Mouse (Mus musculus) urinary bladder, postnatal 4 days (tissue): ENCODE measurements at regions not wholly inside any gene's neighbourhood (a gene's known extent, or its start where the extent isn't known, plus 50 kb on each side); places are given as distances from the start of the nearest gene placed in this dataset.

Experiments used
- DNase-seq, 2 experiments: peaks; one replicate each; pipeline ENCODE4 v3.0.0; 2021 to 2022; ENCODE audit warnings: low spot score in 2 of 2

DNA sequence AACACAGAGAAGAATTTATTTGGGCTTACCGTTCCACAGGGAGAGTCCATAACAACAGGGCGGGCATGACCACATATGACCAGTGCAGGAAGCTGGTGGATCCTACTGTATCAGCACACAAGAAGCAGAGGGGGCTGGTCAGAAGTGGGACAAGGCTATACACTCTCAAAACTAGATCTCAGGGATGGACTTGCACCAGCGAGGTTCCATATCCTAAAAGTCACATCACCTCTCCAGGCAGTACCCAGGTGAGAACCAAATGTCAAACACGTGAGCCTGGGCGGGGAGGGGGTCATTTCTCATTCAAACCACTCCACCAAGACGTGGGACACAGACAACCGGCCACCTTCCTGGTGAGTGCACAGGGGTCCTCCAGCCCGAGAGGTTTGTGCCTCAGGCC, 167.9 kb downstream of the Basp1 start:
- DNase-seq, result no peak

DNA sequence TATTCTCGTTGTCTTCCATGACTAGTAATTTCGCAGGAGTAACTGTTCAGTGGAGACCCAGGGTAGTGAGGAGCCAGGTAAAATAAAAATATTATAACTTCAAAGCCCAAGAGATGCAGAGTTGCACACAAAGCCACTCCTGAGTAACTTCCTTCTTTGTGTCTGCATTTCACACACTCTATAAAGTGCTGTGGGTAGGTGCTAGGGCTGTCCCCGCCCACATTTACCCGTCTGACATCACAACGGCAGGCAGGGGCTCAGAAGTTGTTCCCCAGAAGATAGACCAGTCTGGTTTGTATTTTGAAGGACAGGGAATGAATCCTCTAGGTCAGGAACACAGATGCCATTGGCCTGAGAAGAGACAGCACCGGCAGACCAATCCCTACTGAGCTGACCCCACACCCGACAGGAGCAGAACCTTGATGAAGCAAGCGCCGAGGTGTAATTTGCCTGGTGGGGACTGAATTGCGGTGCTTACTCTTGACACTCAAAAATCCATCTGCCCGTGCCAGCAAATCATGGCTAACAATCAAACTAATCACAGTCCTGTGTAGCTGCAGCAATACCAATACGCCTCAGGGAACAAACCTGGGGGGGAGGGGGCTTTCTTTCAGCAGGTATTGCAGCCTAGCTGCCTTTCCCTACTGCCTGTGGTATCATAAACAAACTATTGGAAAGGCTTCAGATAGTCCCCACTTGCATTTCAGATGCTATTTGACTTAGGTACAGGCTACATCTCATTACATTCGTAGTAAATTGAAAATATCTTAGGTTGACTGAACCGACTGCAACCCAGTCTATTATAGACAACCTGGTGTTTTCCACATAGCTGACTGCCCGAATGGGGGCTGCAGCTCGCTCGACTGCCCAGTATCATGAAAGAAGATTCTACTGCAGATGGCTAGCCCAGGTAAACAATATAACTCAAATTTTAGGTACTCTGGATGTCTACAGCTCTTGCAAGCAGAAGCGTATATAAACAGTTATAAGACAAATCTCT, 175.6 kb downstream of the Basp1 start:
- no peak for DNase-seq

DNA sequence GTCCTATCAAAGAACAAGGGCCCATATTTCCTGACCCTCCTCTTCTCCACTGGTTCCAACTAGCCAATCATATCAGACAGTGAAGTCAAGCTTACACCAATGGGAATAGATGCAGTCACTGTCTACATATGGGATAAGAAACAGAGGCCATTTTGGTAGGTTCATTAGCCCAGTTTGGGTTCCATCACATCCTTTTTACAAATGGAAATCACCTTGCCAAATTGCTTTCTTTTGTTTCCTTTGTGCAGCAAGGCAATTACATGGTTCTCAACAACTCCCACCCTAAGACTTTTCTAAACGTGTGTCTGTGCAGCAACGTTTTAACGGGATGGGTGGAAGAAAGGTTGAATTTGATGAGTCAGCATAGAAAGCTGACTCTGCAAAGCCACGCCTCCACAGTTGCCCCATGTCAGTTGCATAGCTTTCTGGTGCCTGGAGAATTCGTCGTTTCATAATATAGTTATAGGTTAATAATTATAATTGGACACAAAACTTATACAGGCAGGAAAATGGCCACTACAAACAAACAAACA, 177.3 kb downstream of the Basp1 start:
- DNase-seq, result no peak

DNA sequence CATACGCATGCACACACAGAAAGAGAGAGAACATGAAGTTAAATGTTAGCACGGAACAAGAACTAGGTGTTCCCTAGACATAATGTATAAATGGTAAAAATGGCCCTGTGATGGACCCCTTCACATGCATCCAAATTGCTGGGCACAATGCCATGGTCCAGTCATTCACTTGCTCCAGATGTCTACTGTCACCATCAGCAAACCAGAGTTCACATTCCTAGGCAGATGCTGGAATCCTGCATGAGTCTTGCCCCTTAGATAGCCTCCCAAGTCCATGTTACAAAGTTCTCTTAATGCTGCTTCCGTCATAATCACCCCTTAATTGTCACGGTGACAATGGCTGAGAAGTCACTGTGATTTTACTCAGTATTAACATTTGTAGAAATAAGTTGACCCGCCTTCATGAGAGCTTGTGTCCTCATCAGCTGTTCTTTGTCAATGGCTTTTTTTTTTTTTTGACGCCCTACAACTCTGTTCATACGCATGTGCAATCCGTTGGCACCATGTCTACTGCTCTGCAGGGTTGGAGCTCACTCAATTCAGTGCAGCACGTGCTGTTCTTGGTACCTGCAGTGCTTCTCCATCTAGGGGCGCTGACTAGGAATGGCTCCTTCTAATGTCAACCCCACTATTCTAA, 179.4 kb downstream of the Basp1 start:
- no peak for DNase-seq

DNA sequence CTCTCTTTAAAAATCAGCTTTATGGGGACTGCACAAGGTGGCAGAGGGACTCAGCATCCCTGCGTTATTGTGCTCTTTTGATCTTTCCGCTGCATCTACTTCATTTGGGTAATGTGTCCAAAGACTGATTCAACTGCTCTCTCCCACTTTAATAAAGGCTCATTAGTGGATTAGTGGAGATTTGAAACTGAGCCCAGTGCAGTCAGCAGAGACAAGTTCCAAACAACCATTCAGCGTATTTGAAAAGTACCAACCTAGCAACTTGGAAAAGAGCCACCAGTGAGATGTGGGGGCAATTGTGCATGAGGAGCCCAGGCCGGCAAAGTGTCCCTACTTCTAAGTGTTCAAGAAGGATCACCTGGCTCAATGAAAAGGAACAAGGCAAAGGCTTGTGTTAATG, 183.4 kb downstream of the Basp1 start:
- DNase-seq, result no peak

DNA sequence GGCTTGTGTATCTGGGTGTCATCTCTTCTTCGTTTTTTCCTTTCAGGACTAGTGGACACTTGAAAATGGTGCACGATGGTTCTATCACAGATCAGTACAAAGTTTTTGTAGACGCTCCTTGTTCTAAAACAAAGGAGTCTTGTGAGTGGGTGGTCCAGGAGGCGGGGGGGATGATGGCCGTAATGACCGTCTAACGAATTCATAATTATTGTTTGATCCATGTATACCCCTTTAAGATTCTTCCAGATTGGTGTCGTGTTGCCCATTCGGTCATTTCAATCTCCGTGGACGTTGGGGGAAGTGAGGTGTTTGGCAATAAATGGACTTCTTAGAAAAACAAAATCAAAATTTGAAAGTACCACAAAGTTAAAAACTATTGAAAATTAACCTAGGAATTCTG, 183.8 kb downstream of the Basp1 start:
- DNase-seq, result no peak

DNA sequence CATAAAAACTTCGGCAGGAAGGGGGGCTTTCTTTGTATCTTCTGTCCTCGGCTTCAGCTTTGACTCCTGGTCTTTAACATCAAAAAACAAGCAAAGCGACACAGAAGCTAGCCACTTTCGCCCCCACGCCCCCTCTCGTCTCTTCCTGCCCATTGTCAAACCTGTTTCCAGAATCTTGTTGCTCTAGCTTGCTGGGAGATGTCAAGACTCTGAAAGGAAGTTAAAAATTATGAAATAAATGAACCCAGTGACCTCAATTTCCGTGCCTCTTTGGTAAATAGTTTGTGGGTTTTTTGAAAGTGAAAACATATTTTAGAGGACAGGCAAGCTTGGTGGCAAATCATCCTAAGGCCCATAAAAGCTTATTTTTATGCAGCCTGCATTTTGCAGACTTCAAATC, 186.1 kb downstream of the Basp1 start:
- DNase-seq, result no peak

DNA sequence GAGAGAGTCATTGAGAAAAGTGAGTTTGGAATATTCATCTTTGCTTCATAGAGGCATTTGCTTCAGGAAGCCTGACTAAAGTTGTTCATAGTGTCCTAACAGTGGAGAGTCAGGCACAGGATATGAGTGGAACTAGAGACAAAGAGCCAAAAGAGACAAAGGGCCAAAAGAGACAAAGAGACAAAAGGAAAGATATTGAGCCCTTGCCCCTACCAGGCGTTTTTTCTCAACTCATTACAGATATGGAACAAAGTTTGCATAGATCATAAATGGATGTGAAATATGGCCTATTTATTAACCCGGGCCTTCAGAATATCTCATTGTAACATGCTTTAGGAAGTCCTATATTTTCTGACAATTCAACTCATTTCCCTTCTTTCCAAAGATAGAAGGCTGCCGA, 187.6 kb downstream of the Basp1 start:
- DNase-seq, result no peak

DNA sequence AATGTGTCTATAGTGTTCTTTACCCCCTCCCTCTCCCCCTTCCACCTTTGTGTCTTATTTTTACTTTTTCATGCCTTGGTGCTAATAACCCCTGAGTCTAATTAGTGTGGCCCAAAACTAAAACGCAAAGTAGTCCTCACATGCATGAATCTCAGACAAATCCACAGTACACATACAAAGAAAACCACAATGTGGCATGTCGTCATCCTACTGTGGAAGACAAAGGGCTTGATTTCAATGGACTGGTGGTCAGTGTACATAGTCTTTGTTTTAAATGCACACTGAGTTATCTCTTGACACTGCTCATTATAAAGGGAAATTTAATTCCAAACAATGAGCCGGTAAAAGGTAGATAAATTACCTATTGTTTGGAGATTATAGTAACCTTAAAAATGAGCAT, 188.1 kb downstream of the Basp1 start:
- DNase-seq, result no peak

DNA sequence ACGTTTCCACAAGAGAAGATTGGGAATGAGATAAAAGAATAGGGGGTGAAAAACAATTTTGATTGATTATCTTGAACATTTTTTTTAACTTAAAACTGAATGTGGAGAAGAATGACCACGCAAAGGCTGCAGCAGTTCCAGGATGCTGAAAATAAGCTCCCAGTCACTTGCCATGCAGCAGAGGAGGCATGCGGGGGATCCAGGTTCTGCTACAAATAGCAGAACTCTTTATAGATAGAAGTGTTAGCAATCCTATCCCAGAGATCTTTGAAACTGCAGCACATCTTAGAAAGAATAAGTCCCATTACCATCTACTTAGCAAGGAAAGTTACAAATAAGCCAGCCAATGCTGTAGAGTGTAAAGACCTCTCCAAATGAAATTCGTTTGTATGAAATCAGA, 191.8 kb downstream of the Basp1 start:
- no peak for DNase-seq

DNA sequence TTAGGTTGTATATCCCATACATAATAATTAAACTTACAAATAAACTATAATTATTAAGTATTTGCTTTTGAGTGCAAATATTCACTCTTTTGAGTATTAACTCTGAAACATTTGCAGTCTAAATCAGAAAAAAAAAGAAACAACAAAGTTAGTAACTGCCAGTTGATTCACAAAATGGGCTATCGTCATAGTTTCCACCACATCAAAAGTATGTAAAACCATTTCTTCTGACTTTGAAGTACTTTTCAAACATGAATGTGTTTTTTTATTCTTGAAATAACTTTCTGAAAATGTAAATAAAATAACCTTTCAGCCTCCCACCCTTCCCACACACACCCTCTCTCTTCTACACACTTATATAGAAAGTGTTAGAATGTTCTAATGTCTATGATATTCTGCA, 197.2 kb downstream of the Basp1 start:
- DNase-seq, result no peak

DNA sequence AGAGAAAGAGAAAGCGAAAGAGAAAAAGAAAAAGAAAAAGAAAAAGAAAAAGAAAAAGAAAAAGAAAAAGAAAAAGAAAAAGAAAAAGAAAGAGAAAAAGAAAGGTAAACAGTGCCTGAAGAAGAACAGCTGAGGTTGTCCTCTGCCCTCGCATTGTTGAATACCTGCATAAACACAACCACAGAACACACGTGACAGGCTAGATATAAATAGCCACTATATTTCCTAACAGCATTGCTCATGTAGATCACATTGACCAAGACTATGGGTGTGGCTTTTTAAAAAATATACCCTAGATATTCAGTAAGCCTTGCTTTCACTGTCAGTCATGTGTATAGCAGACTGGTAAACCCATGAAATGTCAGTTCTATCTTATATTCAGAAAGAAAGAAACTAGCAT, 211.5 kb downstream of the Basp1 start:
- no peak for DNase-seq

DNA sequence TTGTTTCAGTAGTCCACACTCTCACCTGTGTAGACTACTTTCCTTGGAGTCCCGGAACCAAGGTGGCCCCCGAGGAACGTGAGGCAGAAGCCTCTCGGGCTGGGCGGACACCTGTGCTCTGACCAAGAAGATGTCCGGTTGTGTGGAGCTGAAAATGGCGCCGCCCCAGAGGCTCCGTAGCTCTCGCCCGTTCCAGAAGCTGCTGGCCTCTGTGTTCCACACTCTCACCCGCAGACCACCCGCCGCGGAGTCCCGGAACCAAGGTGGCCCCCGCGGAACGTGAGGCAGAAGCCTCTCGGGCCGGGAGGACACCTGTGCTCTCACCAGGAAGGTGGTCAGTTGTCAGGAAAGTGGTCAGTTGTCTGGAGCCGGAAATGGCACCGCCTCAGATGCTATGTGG, 213.3 kb downstream of the Basp1 start:
- DNase-seq, result peak in 1 of 2 experiments; percentile 59

DNA sequence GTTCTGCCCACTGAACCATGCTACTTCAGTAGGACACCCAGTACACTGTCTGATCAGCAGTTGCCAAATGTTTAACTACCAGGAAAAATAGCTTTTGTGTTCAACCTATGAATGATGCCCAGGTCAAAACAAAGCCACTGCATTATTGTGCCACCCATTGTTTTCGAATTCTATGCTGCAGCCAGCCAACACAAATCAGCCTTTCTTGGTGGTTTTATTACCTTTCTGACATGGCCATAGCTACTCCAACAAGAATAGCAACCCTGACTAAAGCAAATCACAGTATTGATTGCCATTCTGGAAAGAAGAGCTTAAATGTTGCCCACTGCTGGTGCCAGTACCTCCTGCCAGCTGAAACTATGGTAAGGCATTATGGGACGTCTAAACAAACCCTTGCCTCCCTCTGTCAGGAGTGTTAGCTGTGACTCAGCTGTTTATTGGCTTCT, 225.7 kb downstream of the Basp1 start:
- no peak for DNase-seq

DNA sequence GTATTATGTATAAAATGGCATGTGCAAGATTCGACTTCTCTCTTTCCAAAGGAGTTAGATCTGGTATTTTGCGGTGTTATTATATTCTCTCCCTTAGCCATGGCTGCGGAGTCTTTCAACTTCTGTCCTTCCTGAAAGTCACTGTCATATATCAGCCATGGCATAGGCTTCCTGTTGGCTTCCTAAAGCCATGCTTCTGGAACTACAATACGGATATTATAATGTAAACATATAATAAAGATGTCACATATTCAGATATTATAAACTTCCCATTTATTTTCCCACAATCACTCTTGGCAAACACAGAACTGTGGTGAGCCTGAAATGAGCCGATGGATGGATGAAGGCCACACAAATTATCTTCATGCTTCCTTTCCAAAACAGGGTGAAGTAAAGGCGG, 240.8 kb downstream of the Basp1 start:
- no peak for DNase-seq

DNA sequence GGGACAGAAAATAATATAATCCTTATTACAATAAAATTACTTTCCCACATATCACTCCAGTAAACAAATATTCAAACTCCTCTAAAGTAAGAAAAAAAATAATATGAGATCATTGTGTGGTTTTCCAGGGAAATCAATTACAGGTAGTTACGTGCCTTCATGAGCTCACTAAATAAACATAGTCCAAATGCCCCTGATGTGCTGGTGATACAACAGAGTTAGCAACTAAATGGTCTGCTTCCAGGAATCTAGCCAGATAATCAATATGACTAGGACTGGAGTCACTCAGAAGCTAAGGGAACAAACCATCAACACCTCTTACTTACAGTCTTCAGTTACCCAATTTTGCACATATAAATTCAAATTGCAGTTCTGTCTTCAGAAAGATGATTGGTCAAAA, 267.2 kb downstream of the Basp1 start:
- no peak for DNase-seq

DNA sequence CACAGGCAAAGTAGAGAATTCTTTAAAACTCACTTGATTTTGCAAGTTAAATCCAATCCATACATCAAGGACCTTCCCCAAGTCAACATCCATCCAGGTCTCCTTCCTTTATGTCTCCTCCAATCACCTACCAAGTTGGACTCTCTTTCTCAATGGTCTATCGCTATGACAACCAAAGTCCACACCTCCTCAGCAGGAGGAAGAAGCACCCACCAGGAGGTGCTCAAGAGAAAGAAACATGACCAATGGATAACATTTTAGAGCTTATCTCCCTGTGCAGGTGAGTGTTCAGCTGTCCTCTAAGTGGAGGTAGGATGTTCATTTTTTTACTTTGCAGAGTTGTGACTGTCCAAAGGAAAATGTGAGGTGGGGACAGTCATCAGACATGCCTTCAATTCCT, 269.3 kb downstream of the Basp1 start:
- no peak for DNase-seq

DNA sequence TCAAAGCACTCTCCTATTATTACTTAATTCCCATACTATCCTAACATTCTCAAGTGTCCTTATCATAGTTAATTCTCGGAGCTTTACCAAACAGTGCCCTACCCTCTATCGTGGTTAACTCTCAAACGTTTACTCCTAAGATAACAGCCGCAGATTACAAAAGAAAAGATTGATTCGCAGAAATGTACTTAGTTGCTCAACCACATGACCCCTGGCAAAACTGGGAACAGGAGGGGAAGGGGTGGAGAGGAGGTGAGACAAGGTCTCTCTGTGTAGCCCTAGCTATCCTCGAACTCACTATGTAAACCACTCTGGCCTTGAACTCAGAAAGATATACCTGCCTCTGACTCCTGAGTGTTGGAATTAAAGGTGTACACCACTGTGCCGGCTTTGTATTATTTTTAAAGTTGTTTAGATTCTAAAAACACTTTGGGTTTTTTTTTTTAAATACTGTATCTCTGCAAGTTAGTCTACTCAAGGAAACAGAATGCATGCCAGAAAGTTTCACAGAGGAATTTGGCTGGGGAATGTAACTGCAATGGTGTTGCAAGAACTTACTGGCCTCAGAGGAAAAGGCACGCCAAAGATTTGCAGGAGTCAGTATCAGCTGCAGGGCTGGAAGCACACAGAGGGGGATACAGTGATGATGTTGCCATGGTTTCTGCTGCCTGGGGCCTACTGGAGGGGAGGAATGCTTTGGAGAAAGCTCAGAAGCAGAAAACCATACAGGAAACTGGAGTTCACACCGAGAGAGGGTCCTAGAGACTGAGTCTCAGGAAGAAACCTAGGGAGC, 273.0 kb downstream of the Basp1 start:
- peak in 1 of 2 experiments; percentile 31 for DNase-seq

DNA sequence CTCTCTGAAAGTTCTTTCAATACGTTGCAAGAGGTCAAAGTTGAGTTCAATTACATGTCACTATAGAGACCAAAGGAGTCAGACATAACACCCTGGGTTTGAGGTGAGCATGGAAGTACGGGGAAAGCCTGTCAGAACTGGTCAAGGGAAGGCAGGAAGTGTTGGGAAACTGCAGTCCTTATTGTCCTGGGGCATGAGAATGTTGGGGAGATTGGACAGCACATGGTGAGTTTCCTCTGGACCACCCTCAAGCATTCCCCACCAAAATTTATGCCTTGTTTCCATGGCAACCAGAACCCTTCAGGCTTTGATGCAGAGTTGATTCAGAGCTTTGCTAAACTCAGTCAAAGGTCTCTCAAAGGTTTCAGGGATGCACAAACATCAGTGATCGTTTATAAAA, 276.5 kb downstream of the Basp1 start:
- DNase-seq, result no peak

DNA sequence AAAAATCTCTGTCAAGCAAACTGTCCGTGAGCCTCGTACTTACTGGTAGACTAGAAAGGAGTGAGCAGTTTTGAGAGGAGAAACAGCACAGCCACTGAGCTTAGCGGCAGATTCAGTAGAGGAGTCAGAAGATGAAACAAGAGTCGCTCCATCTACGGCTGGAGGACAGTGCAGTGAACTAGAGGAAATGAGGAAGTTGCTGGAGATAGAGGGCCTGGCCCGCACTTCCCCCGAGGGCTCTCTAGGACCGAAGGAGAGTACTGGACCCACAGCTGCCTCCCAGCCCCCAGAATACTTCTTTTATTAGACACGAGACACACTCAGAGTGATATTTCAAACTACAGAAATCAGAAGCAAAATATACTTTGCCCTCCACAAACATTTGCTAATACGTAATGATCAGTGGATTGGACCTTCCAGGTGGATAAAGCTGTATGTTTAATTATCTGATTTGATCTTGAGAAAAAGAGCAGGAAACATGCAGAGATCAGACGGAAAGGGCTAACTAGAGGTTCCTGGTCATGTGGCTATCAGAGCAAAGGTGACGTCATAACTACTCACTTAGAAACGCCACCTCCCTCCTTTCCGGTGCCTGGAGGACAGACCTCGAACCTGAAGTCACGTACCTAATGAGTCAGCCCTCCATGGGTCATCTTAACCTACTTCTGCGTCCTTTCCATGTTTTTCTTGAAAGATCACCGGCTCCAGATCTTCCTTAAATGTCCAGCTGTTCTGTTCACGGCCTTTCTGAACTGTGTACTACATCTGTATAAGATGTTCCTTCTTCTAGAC, 277.9 kb downstream of the Basp1 start:
- no peak for DNase-seq

DNA sequence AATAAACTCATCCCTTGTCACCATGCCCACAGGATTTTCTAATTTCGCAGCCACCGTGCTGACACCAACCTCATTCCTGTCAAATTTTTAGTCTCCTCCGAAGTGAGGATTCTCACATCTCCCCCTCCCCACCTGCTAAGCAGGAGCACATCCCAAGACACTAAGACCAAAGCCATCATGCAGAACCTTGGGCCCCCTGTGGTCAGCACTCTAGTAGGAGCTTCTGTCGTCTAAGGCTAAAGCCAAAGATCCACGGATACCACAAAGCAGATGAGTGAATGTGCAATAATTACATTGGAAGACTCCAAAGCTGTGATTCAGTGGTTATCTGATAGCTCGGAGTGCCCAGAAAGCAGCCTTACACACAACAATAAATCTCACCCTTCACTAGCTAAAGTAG, 283.5 kb downstream of the Basp1 start:
- no peak for DNase-seq
